Mouse (Mus musculus) lung, embryonic 16.5 days (tissue): ENCODE measurements around the gene Mroh7. TPM values are rescaled to one million over a fixed set of nuclear protein-coding genes. Genes with fewer than 3 reads are reported as not detected.

ENCODE experiments used
- ATAC-seq: fragments of 200-750 bp; cut with Nextera tagmentation; 2 replicates; pipeline ENCODE4 v1.8.0; 2017; ENCODE audit warnings: low read depth, mild to moderate bottlenecking, moderate library complexity
- H3K27ac ChIP-seq: fragments of 300-500 bp; sonication (generic); 2 replicates; pipeline ENCODE4 v1.5.1; 2014; ENCODE audit warnings: mild to moderate bottlenecking, control low read depth, low read length
- H3K27me3 ChIP-seq: fragments of 300-500 bp; sonication (generic); 2 replicates; pipeline ENCODE4 v1.6.1; 2014; ENCODE audit warnings: low read depth, low read length, mixed read lengths; ENCODE audit not compliant: control insufficient read depth, insufficient read depth
- H3K36me3 ChIP-seq: fragments of 300-500 bp; sonication (generic); 2 replicates; pipeline ENCODE4 v1.6.1; 2014; ENCODE audit warnings: low read length; ENCODE audit not compliant: control insufficient read depth, insufficient read depth
- H3K4me1 ChIP-seq: fragments of 300-500 bp; sonication (generic); replicated peaks from 2 replicates; pipeline ENCODE4 v1.6.1; 2014; ENCODE audit warnings: low read length, mixed read lengths; ENCODE audit not compliant: control insufficient read depth, insufficient read depth
- H3K4me2 ChIP-seq: fragments of 300-500 bp; sonication (generic); 2 replicates; pipeline ENCODE4 v1.6.1; 2014; ENCODE audit warnings: low read depth, low read length, control low read depth
- H3K4me3 ChIP-seq: fragments of 300-500 bp; sonication (generic); 2 replicates; pipeline ENCODE4 v1.5.1; 2014; ENCODE audit warnings: mild to moderate bottlenecking, low read length, control low read depth
- H3K9ac ChIP-seq: fragments of 300-500 bp; sonication (generic); 2 replicates; pipeline ENCODE4 v1.6.1; 2014; ENCODE audit warnings: low read length, control low read depth
- H3K9me3 ChIP-seq: fragments of 300-500 bp; sonication (generic); 2 replicates; pipeline ENCODE4 v1.6.1; 2016; ENCODE audit warnings: low read length; ENCODE audit not compliant: control insufficient read depth
- WGBS: fragments of 180-500 bp; shearing (Covaris S2); extraction: QIAGEN DNeasy Blood & Tissue Kit; methylation state at CpG from one replicate; pipeline ENCODE4 v1.1.7; 2014; 5-methylcytosine and 5-hydroxymethylcytosine counted together
- polyA plus RNA-seq: library from polyadenylated mRNA; unstranded; fragments of >200 nt; fragmentation: Nextera tagmentation; extraction: Ambion mirVana; gene quantifications from 2 replicates; pipeline ENCODE4 v1.2.1, GENCODE M21; 2015

The Mroh7 gene
- polyA plus RNA-seq, 1 experiment from 2014 or later, result 0.13 TPM

GRCm38 (mm10) chr4:106679152-106679551 is 51.6 kb downstream of the Mroh7 start:
- Histone ChIP-seq H3K9me3 (no peaks in the 10 kb centered on the region), H3K4me2 (peak overlapping the region; percentile 32), H3K4me1 (peaks cover 6% of the 10 kb centered on the region; the same call in 1 of the 2 replicates), H3K36me3 (peaks cover 6% of the 10 kb centered on the region), H3K9ac (no peak overlapping the region), H3K27ac (no peak overlapping the region), H3K4me3 (peak overlapping the region; percentile 92), H3K27me3 (no peaks in the 10 kb centered on the region)
- 0 out of 2 replicates have a peak, but pooled peaks have one; percentile 27 for ATAC-seq
- 43% methylated on average over 3 of the region's 3 CpGs for WGBS

DNA sequence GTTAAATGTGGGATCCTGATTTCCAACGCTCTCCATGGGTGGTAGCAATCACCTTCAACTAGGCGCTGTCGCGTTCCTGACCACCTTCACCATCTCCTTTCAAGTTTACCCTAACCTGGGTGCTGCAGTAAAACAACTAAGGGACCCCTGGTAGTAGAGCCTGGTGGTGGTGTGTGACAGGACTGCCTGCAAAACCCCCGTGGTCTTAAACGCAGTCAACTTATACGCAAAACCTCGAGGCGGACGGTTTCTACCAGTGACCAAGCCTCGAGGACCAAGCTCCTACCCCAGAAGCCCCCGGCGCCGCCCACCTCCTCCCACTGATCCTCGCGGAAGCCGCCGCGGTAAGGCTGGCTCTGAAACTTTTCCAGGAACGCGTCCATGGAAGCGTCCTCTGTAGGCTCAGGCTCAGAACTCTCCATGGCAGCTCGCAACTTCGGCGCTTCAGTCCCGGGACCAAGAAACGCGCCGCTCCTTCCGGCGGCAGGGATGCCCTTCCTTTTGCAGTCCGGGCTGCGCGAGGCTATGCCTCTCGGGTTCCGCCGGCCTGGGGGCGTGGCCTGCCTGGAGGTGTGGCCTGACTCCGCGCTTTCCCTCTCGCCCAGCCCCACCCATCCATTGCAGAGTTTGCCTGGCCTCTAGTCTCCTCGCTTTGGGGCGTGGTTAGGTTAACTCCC is 52.1 kb downstream of the Mroh7 start, which contains the start of gene Ttc4:
Ttc4 (minus strand) TSS at position 503 of the 677 bp plus-strand sequence.
- Histone ChIP-seq H3K36me3 (peaks cover 8% of the 10 kb centered on the region), H3K27me3 (no peaks in the 10 kb centered on the region), H3K4me2 (peak within 1 kb of the TSS; percentile 88), H3K27ac (peak within 1 kb of the TSS; percentile 79), H3K9ac (peak within 1 kb of the TSS; percentile 98), H3K4me3 (peak within 1 kb of the TSS; percentile 92), H3K9me3 (no peaks in the 10 kb centered on the region), H3K4me1 (peaks cover 6% of the 10 kb centered on the region; the same call in 1 of the 2 replicates)
- peak; percentile 99 for ATAC-seq
- WGBS, result under 1% methylated on average over 43 of the region's 43 CpGs

DNA sequence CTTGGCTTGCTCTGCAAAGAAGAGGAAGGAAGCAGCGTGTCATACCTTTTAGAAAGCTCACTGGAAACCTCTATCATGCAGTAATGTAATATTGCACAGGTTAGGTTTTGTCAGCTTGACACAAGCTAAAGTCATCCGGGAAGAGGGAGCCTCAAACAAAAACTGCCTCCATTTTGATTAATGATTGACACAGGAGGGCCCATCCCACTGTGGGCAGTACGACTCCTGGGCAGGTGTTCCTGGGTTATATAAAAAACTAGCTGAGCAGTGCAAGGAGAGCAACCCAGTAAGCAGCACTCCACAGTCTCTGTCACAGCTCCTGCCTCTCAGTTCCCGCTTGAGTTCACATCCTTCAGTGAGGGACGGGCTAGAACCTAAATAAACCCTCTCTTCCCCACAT is 54.0 kb downstream of the Mroh7 start:
- H3K4me2 ChIP-seq, result no peak overlapping the region
- no peaks in the 10 kb centered on the region for H3K27me3 ChIP-seq
- no peak overlapping the region for H3K4me3 ChIP-seq
- WGBS, result 83% methylated on average over 5 of the region's 5 CpGs
- peaks cover 6% of the 10 kb centered on the region; the same call in 1 of the 2 replicates for H3K4me1 ChIP-seq
- no peak for ATAC-seq
- no peak overlapping the region for H3K9ac ChIP-seq
- H3K9me3 ChIP-seq, result no peaks in the 10 kb centered on the region
- peaks cover 19% of the 10 kb centered on the region for H3K36me3 ChIP-seq
- no peak overlapping the region for H3K27ac ChIP-seq

GRCm38 (mm10) chr4:106666546-106666945 is 64.2 kb downstream of the Mroh7 start:
- 84% methylated on average over 2 of the region's 2 CpGs for WGBS
- no peaks in the 10 kb centered on the region for H3K27me3 ChIP-seq
- no peaks in the 10 kb centered on the region for H3K9me3 ChIP-seq
- H3K9ac ChIP-seq, result no peak overlapping the region
- H3K4me3 ChIP-seq, result no peak overlapping the region
- no peak overlapping the region for H3K27ac ChIP-seq
- H3K36me3 ChIP-seq, result peaks cover 73% of the 10 kb centered on the region
- no peak overlapping the region for H3K4me2 ChIP-seq
- no peak for ATAC-seq
- no peaks in the 10 kb centered on the region for H3K4me1 ChIP-seq

- H3K4me1 ChIP-seq, result no peaks in the 10 kb centered on the region
- H3K36me3 ChIP-seq, result peaks cover 69% of the 10 kb centered on the region
- H3K27me3 ChIP-seq, result no peaks in the 10 kb centered on the region
- WGBS, result 93% methylated on average over 10 of the region's 10 CpGs
- H3K27ac ChIP-seq, result no peak overlapping the region
- no peak overlapping the region for H3K4me2 ChIP-seq
- no peak for ATAC-seq
- no peak overlapping the region for H3K9ac ChIP-seq
- H3K4me3 ChIP-seq, result no peak overlapping the region
- H3K9me3 ChIP-seq, result no peaks in the 10 kb centered on the region
Observed at GRCm38 (mm10) chr4:106665673-106666072, 65.1 kb downstream of the Mroh7 start.

GRCm38 (mm10) chr4:106665269-106665668 is 65.5 kb downstream of the Mroh7 start:
- H3K4me1 ChIP-seq, result no peaks in the 10 kb centered on the region
- H3K4me2 ChIP-seq, result no peak overlapping the region
- no peaks in the 10 kb centered on the region for H3K9me3 ChIP-seq
- H3K27ac ChIP-seq, result no peak overlapping the region
- 93% methylated on average over 2 of the region's 2 CpGs for WGBS
- H3K36me3 ChIP-seq, result peaks cover 67% of the 10 kb centered on the region
- ATAC-seq, result no peak
- H3K9ac ChIP-seq, result no peak overlapping the region
- no peaks in the 10 kb centered on the region for H3K27me3 ChIP-seq
- H3K4me3 ChIP-seq, result no peak overlapping the region

DNA sequence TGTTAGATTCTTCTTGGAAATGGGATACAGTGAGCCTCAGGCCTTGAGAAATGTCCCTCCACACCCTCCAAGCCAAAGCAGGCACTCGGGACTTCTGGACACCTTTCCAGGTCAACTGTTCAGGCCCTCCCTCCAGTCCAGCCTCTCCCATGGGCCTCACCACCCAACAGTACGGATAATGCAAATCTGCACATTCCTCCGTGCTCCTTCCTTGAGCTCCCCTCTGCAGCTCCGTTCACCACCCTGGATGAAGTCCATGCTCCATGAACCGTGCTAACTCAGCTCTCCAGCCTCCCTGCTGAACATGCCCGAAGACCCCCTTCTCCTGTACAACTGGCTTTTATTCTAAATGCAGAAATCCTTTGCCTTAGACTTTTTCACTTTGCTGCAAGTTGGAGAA is 66.0 kb downstream of the Mroh7 start:
- no peak overlapping the region for H3K9ac ChIP-seq
- 87% methylated on average over 6 of the region's 6 CpGs for WGBS
- no peak for ATAC-seq

DNA sequence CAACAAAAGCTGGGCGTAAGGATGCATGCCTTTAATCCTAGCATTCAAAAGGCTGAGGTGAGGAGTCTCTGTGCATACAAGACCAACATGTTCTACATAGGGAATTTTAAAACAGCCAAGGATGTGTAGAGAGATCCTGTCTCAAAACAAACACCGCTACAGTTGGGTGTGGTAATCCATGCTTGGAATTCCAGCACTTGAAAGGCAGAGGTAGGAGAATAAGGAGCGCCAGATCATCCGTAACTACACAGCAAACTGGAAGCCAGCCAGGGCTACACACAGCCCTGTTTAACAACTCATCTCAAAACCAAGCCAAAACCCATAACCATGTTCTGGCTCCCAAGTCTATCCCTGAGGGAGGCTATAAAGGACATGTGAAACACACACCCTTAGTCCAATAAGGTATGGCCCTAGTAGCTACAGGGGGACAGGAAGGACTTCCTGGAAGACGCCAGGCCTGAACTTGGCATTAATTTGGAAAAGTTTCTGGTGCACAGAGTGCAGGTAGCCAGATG is 66.7 kb downstream of the Mroh7 start:
- Histone ChIP-seq H3K9ac (no peak overlapping the region), H3K4me1 (no peaks in the 10 kb centered on the region), H3K4me3 (no peak overlapping the region), H3K36me3 (peaks cover 62% of the 10 kb centered on the region), H3K27me3 (no peaks in the 10 kb centered on the region), H3K9me3 (no peaks in the 10 kb centered on the region), H3K4me2 (no peak overlapping the region), H3K27ac (no peak overlapping the region)
- WGBS, result 85% methylated on average over 5 of the region's 5 CpGs
- ATAC-seq, result no peak

More for the DNA sequence above, 66.0 kb downstream of the Mroh7 start:
- Histone ChIP-seq H3K36me3 (peaks cover 67% of the 10 kb centered on the region), H3K4me1 (no peaks in the 10 kb centered on the region), H3K4me2 (no peak overlapping the region), H3K4me3 (no peak overlapping the region), H3K27ac (no peak overlapping the region), H3K27me3 (no peaks in the 10 kb centered on the region), H3K9me3 (no peaks in the 10 kb centered on the region)

DNA sequence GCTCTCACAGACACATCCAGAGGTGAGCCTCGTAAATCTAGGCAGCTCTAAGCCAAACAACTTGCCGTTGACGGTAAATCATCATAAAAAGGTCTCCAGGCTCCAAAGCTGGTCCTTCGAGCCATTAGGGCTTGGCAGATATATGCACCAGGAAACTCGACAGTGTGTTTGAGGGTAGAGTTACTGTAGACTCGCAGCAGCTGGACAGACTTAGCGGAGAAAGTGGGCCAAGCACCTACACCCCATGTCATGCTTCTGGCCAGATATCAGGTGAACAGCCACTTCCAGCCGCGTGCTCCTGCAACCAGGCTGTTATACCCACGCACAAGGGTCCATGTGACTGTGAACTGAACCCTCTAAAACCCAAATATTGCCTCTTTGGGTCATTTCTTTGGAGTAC is 75.0 kb downstream of the Mroh7 start:
- Histone ChIP-seq H3K27me3 (no peaks in the 10 kb centered on the region), H3K4me3 (no peak overlapping the region), H3K4me1 (peaks cover 6% of the 10 kb centered on the region), H3K4me2 (no peak overlapping the region), H3K36me3 (peaks cover 19% of the 10 kb centered on the region), H3K9ac (no peak overlapping the region), H3K27ac (no peak overlapping the region), H3K9me3 (no peaks in the 10 kb centered on the region)
- no peak for ATAC-seq
- 84% methylated on average over 10 of the region's 10 CpGs for WGBS
